Mouse (Mus musculus) layer of hippocampus, adult 11-12 months (tissue): ENCODE data around the gene Gm3500.
"Not testable (repeated sequence)": the region's sequence is repeated elsewhere in the genome, so short reads cannot be mapped to it uniquely, and the experiment has no call there.

Experiments
- DNase-seq: peaks from one replicate; pipeline ENCODE4 v3.0.0; 2022; ENCODE audit warnings: low spot score

Gm3500 gene

GRCm38 (mm10) chr14:5388949-5389348 lies at the start of gene Gm3500:
TSS of gene Gm3500 (minus strand) at chr14:5389049.
- DNase-seq, result not testable (repeated sequence)

- DNase-seq, result not testable (repeated sequence)
Measured at GRCm38 (mm10) chr14:5334828-5335227, 54.0 kb downstream of the Gm3500 start, which contains the start of gene Gm3542. TSS of gene Gm3542 (minus strand) at chr14:5334928.
